Mouse (Mus musculus): ENCODE results near the gene Olfr104-ps.

Gene Olfr104-ps

GRCm38 (mm10) chr17:37359282-37359681, at the start of gene Olfr104-ps:
Gene Olfr104-ps (plus strand): TSS chr17:37359582.
- no peak for DNase-seq (ENCODE audit: low spot score)

GRCm38 (mm10) chr17:37310146-37310699, 49.2 kb upstream of the Olfr104-ps start:
- DNase-seq (ENCODE audit: low spot score): no peak

GRCm38 (mm10) chr17:37316954-37317353, 42.4 kb upstream of the Olfr104-ps start, which contains the start of gene Olfr102:
Gene Olfr102 (minus strand): TSS chr17:37317054.
- DNase-seq (ENCODE audit: low spot score): no peak

- DNase-seq (ENCODE audit: low spot score): no peak
Observed at GRCm38 (mm10) chr17:37339598-37339997, 19.8 kb upstream of the Olfr104-ps start, which contains the start of gene Olfr103. Gene Olfr103 (minus strand): TSS chr17:37339698.

GRCm38 (mm10) chr17:37378733-37379132, 19.4 kb downstream of the Olfr104-ps start, which contains the start of gene Olfr105-ps:
Gene Olfr105-ps (plus strand): TSS chr17:37379033.
- no peak for DNase-seq (ENCODE audit: low spot score)

GRCm38 (mm10) chr17:37390093-37390492, 30.7 kb downstream of the Olfr104-ps start, which contains the start of gene Olfr106-ps:
Gene Olfr106-ps (plus strand): TSS chr17:37390393.
- no peak for DNase-seq (ENCODE audit: low spot score)

- no peak for DNase-seq (ENCODE audit: low spot score)
Observed at GRCm38 (mm10) chr17:37398926-37399325, 39.5 kb downstream of the Olfr104-ps start, which contains the start of gene Olfr107. Gene Olfr107 (plus strand): TSS chr17:37399226.

GRCm38 (mm10) chr17:37413380-37413779, 54.0 kb downstream of the Olfr104-ps start:
- DNase-seq (ENCODE audit: low spot score): no peak
